Mouse (Mus musculus) lung, adult 18-20 months (tissue): ENCODE data around the gene Gmfg.

Experiments
- DNase-seq, 2 experiments: peaks; one replicate each; pipeline ENCODE4 v3.0.0; 2022; ENCODE audit warnings: mixed read lengths in 2 of 2

The Gmfg gene

DNA sequence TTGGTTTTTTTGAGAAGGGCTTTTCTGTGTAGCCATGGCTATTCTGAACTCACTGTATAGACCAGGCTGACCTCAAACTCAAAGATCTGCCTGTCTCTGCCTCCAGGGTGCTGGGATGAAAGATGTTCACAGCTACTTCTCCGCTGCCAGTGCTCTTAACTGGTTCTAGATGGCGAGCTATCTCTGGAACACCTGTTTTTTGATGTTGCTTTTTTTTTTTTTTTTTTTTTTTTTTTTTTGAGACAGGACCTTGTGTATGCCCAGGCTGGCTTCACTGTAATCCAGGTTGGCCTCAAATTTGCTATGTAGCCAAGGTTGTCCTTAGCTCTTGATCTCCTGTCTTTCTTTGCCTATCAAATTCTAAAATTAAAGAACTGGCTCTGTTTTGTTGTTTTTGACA lies 1.5 kb downstream of the Gmfg start:
- DNase-seq, result no peak

DNA sequence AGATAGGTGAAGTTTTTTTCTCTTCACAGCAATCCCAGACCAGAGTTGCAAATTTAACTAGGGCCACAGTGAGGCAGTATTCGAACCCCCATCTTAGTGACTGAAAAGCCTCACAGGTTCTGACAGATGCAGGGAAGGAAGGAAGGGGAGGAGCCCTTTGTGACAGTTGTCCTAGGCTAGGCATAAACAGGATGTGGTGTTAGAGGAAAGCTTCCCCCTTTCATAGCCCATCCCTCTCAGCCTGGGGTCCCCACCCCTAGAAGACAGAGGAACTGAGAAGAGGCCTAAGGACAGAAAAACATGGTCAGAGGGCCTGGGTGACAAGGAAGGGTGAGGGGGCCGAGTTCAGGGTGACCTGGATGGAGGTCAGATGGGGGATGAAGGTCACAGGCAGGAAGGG lies 3.5 kb downstream of the Gmfg start:
- DNase-seq, result peak; percentile 77 to 80

- no peak for DNase-seq
Observed at GRCm38 (mm10) chr7:28441776-28442485, 4.7 kb downstream of the Gmfg start.

- peak in 1 of 2 experiments; percentile 30 for DNase-seq
Observed at GRCm38 (mm10) chr7:28442688-28443087, 5.4 kb downstream of the Gmfg start.

DNA sequence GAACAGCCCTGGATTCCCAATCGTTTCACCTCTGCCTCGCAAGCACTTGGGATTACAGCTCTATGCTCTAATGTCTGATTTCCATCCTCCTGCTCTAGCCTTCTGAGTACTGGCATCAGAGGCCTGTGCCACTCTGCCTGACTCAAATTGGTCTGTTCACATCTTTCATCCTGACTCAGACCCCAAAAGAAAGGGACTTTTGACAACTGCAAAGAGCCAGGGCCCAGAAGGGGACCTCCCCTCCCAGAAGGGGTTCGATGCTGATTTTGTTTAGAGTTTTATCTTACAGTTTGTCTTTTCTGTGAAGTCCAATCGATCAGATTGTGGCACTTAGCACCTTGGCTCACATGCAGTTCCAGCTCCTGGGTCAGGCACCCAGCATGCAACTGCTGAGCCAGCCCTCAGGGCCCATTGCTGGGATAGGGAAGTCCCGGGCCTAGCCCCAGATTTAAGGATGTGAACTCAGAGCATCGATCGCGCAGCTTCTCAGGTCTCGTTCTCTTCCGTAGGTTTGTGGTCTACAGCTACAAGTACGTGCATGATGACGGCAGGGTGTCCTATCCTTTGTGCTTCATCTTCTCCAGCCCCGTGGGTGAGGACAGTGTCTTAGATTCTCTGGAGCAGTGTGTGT lies 7.2 kb downstream of the Gmfg start:
- no peak for DNase-seq

GRCm38 (mm10) chr7:28446446-28446845 lies 9.2 kb downstream of the Gmfg start:
- peak; percentile 67 to 75 for DNase-seq

DNA sequence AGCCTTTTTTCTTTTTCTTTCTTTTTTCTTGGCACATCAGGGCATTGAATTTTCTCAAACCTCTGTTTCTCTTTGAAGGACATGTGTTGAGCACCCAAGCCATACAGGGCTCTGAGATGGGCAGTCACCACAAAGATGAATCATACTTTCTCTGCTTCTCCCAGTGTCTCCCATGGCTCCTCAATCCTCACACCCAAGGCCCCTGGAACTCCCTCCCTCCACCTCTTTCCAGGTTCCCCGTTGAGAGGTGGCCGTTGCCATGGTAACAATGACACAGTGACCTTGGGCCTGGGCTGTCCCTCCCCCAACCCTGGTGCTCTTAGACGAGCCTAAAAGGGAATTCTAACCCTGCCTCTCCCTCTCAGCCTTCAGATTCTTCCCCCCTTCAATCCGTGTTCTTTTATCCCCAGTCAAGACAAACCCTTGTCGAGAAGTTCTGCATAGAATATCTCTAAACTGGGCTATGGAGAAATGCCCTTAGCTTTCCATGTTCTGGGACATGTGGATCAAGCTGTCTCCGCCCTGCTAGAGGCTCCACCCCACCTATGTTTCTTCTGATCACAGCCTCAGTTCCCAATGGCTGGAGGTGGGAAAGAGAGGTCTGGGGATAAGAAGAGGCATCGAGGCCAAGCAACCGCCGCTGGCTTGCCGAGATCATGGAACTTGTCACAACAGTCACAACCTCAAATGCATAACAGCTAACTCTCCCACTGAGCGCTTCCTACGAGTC lies 10.0 kb downstream of the Gmfg start:
- no peak for DNase-seq

- DNase-seq, result no peak
Observed at GRCm38 (mm10) chr7:28447865-28448820, 10.9 kb downstream of the Gmfg start.

DNA sequence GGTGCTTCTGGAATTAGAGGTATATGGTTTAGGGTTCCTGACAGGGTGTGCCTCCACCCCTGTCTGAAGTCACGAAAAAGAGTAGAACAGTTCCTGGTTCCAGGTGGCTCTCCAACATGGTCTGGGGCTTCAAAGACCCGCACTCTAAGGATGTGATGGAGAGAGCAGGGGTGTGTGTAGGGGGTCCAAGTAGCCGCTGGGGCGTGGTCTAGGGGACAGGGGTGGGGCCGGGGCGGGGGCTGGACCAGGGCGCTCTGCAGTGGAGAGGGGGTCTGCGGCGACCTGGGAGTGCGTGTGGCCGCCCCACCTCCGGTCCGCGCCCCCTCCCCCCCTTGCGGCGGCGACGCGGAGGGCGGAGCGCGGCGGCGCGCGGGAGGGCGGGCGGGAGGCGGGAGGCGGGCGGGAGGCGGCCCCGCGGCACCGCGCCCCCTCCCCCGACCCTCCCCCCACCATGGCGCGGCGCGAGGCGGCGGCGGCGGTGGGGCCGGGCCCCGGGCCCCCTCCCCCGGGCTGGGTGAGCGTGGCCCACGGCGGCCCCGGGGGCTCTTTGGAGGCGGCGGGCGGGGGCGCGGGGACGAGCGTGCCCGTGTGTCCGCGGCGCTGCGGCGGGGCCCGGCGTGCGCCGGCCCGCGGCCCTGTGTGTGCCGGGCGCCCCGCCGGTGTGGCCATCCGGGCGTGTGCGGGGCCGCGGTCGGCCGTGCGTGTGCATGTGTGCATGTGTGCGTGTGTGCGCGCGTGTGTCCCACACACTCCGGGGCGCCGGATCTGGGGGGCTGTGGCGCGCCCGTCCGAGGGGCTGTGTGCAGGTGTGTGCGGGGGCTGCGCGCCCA lies 14.5 kb downstream of the Gmfg start, which contains the start of gene Lrfn1:
TSS of gene Lrfn1 (plus strand) at position 450 of the 830 bp plus-strand sequence.
- DNase-seq, result no peak

- DNase-seq, result no peak
Observed at GRCm38 (mm10) chr7:28452361-28453005, 15.2 kb downstream of the Gmfg start.

DNA sequence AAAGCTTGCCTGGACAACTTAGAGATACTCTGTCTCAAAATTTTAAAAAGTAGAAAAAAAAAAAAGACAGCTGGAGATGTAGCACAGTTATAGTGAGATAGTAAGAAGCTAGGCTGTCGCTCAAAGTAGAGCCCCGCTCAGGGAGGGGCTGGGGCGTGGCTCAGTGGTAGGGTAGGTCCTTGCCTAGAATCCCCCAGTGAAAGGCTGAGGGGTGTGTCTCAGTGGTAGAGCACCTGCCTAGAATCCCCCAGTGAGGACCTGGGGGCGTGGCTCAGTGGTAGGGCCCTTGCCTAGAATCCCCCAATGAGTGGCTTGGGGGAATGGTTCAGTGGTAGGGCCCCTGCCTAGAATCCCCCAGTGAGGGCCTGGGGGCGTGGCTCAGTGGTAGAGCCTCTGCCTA lies 23.1 kb downstream of the Gmfg start:
- DNase-seq, result no peak

DNA sequence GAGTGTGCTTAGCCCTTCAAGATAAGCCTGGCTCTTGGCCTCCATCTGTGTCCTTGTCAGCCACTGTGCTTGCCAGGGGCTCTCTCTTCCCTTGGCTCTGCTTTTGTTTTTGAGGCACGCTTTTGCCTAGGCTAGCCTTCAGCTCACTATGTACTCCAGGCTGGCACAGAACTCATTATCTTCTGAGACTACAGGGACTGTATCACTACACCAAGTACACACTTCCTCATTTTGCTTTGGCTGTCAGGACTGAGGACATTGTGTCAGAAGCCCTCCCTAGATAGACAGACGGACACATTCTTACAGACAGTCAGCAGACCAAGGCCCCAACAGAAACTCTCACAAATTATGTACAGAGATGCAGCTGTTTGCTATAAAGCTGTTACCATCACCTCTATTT lies 25.5 kb downstream of the Gmfg start:
- DNase-seq, result no peak

DNA sequence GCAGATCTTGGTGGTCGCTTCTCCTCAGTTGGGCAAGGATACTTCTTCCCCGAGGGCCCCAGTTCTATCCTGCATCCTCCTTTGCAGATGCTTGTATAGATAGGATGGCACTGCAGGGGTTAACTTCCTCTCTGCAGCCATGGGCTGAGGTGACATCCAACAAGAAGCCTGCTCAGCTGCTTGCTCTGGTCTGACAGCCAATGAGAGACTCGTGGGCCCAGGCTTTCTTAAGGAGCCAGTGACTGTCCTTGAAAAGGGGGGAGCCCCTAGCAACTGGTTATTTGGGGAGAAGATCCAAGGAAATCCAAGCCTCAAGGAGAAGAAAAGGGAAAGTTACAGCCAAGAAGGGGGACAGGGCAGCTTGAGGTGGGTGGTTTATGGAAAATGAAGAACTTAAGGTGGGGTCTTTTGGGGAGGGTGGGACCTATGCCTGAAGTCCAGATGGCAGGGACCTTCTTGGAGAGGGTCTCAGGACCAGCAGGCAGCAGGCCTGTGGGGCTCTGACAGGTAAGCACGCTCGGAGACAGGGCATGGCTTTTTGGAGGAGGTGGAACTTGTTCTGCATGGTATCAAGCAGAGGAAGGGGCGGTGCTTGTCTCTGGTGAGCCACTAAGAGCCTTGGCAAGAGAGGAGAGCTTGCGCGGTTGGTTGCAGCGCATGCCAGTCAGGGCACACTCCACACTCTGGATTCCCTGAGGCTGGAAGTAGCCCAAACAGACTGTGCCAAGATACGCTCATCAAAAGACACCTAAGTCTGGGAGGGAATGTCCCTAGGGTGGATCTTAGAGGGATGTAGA lies 27.4 kb downstream of the Gmfg start:
- peak; percentile 75 to 79 for DNase-seq

DNA sequence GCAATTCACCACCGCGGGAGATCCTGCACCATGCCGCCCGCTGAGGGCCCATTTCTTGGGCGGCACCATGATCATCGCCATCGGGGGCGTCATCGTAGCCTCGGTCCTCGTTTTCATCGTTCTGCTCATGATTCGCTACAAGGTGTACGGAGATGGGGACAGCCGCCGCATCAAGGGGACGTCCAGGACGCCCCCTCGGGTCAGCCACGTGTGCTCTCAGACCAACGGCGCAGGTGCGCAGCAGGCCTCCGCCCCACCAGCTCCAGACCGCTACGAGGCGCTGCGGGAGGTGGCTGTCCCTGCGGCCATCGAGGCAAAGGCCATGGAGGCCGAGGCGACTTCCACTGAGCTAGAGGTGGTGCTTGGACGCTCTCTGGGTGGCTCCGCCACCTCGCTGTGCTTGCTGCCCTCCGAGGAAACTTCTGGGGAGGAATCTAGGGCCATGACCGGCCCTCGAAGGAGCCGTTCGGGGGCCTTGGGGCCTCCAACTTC lies 29.5 kb downstream of the Gmfg start:
- no peak for DNase-seq

DNA sequence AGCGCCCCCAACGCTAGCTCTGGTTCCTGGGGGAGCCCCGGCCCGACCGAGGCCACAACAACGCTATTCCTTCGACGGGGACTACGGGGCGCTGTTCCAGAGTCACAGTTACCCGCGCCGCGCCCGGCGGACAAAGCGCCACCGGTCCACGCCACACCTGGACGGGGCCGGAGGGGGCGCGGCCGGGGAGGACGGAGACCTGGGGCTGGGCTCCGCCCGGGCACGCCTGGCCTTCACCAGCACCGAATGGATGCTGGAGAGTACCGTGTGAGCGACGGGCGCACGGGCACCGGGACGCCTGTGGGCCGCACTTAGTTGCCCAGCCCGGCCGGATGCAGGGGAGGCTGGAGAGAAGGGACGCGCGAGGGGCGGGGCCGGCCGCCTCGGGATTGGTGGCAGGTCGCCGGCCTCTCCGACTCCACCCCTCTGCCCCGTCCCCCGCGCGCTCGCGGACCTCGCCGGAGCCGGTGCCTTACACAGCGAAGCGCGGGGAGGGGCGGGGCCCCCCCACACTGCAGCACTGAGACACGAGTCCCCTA lies 30.0 kb downstream of the Gmfg start:
- peak; percentile 61 to 70 for DNase-seq

GRCm38 (mm10) chr7:28476191-28476590 lies 38.9 kb downstream of the Gmfg start:
- no peak for DNase-seq

- no peak for DNase-seq
Observed at GRCm38 (mm10) chr7:28477363-28477762, 40.1 kb downstream of the Gmfg start.

DNA sequence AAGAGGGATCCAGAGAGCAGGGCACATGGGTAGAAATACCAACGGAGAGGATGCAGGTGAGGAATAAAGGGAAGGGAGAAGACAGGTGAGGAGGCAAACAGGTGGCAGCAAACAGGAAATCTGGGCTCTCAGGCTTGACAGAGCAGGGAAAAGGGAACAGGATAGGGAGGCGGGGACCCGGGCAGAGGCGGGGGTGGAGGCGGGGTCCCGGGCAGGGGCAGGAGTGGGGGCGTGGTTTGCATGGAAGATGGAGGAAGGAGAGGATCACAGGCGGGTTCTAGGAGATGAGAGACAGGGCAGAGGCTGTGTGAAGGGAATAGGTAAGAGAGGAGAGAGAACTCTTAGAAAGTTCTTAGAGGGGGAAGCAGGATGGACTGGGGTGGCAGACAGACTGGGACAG lies 41.6 kb downstream of the Gmfg start:
- DNase-seq, result no peak

DNA sequence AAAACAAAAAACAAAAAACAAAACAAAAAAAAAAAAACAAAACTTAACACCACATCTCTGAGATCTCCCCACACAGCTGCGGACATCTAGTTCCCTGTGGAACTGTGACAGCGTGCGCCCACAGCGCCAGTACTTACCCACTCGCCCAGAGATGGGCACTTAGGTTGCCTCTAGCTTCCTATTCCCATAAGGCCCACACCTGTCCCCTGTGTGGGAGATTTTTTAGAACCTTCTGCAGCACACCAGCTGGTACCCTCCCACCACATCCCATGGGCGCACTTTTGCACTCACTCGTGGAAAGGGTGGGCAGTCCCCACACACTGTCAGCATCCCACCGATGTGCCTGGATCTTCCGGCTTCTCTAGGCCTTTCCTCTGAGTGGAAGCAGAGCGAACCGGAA lies 45.6 kb downstream of the Gmfg start:
- DNase-seq, result no peak

DNA sequence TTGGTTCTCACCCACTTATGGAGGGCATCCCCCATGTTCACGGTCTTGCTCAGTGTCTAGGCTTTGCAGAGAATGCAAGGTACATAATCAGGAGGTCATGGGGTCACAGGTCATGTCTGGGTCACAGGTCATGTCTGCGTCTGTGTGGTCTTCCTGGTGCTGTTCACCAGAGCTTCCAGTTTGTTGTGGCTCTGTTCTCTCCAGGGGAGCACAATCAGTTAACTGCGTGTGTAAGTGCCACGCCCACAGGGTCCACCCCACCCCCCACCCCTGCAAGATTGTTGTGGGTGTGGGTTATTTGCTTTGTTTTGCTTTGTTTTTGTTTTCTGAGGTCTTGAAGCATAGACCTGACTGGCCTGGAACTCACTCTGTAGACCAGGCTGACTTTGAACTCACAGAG lies 46.9 kb downstream of the Gmfg start:
- DNase-seq, result no peak
